Mouse (Mus musculus) stomach, embryonic 14.5 days (tissue): Measurements from ENCODE around the gene Megf6. TPM values are rescaled to one million over a fixed set of nuclear protein-coding genes. Genes with fewer than 3 reads are reported as not detected.
A peak's percentile ranks its signal among the peaks of the same experiment; 100 is the strongest.

Experiments
- ATAC-seq: fragments of 200-750 bp; cut with Nextera tagmentation; 2 replicates; pipeline ENCODE4 v1.8.0; 2017; ENCODE audit warnings: low read depth, moderate TSS enrichment; ENCODE audit not compliant: insufficient number of reproducible peaks, insufficient read depth, low FRiP score
- H3K27ac ChIP-seq: fragments of 300-500 bp; sonication (generic); 2 replicates; pipeline ENCODE4 v1.5.1; 2014; ENCODE audit warnings: mild to moderate bottlenecking, low read length, moderate library complexity, mixed read lengths
- H3K27me3 ChIP-seq: fragments of 300-500 bp; sonication (generic); 2 replicates; pipeline ENCODE4 v1.6.1; 2014; ENCODE audit warnings: low read length, control low read depth, mixed read lengths; ENCODE audit not compliant: control insufficient read depth, insufficient read depth
- H3K36me3 ChIP-seq: fragments of 300-500 bp; sonication (generic); 2 replicates; pipeline ENCODE4 v1.6.1; 2014; ENCODE audit warnings: mild to moderate bottlenecking, control low read depth, low read length, moderate library complexity, mixed read lengths; ENCODE audit not compliant: control insufficient read depth, insufficient read depth
- H3K4me1 ChIP-seq: fragments of 300-500 bp; sonication (generic); 2 replicates; pipeline ENCODE4 v1.6.1; 2014; ENCODE audit warnings: low read length, control low read depth, mixed read lengths; ENCODE audit not compliant: control insufficient read depth, insufficient read depth
- H3K4me2 ChIP-seq: fragments of 300-500 bp; sonication (generic); replicated peaks from 2 replicates; pipeline ENCODE4 v1.6.1; 2014; ENCODE audit warnings: low read depth, low read length, control low read depth
- H3K4me3 ChIP-seq: fragments of 300-500 bp; sonication (generic); 2 replicates; pipeline ENCODE4 v1.5.1; 2014; ENCODE audit warnings: low read depth, low read length, control low read depth
- H3K9ac ChIP-seq: fragments of 300-500 bp; sonication (generic); replicated peaks from 2 replicates; pipeline ENCODE4 v1.6.1; 2014; ENCODE audit warnings: low read depth, mild to moderate bottlenecking, control low read depth, low read length, moderate library complexity, mixed read lengths
- H3K9me3 ChIP-seq: fragments of 300-500 bp; sonication (generic); 2 replicates; pipeline ENCODE4 v1.6.1; 2016; ENCODE audit warnings: low read depth, low read length, control low read depth; ENCODE audit not compliant: control insufficient read depth
- WGBS: fragments of 180-500 bp; shearing (Covaris S2); extraction: QIAGEN DNeasy Blood & Tissue Kit; methylation state at CpG from one replicate; pipeline ENCODE4 v1.1.7; 2014; 5-methylcytosine and 5-hydroxymethylcytosine counted together
- polyA plus RNA-seq: library from polyadenylated mRNA; unstranded; fragments of >200 nt; fragmentation: Nextera tagmentation; extraction: Ambion mirVana; gene quantifications from 2 replicates; pipeline ENCODE4 v1.2.1, GENCODE M21; 2014

The Megf6 gene
- polyA plus RNA-seq, 1 experiment from 2014 or later, result 16.8 TPM

GRCm38 (mm10) chr4:154245342-154245741 lies 74.8 kb downstream of the Megf6 start:
- Histone ChIP-seq H3K4me3 (no peak overlapping the region), H3K4me2 (no peak overlapping the region), H3K9me3 (no peaks in the 10 kb centered on the region), H3K27me3 (no peaks in the 10 kb centered on the region), H3K36me3 (no peaks in the 10 kb centered on the region), H3K27ac (no peak overlapping the region), H3K4me1 (0 out of 2 replicates have a peak, but pooled peaks cover 7% of the 10 kb centered on the region), H3K9ac (no peak overlapping the region)
- no peak for ATAC-seq
- WGBS, result 77% methylated on average over 7 of the region's 7 CpGs

GRCm38 (mm10) chr4:154246115-154247040 lies 75.8 kb downstream of the Megf6 start:
- H3K9ac ChIP-seq, result no peak overlapping the region
- ATAC-seq, result peak; percentile 53
- WGBS, result 6% methylated on average over 19 of the region's 19 CpGs

DNA sequence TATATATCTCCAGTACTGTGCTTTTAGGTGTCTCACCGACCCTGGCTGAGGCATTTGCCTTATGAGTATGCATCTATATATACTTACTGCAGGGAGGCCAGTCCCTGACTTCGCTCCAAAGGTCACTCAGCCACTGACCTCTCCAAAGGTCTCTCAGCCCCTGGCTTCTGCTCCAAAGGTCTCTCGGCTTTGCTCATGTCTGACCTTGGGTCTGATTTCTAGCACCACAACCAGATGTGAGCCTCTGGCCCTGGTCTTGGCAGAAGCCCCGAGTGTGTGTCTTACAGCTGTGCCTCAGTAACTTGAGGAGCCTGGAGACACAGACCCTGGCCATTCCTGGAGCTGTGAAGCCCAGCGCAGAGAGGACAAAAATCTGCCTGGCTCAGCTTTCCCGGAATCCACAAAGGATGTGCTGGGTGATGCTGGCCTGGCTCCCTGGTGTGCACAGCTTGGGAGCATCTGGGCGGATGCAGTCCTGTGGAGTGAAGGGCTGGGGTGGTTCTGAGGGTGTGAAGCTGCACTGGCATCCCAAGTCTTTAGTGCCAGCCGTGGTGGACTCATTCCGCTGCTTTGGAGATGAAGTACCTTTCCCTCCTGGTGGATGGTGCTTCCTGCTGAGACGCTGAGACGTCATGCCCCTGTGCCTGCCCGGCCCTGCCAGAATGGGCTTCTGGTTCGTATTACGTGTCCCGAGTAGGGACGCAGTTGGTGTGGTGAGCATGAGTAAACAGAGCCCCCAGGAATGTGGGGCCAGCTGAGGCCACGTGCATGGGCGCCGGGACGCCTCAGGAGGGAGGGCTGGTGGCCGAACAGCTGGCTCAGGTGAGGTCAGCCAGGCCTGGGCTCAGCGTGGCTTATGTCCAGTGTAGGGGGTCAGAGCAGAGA lies 76.9 kb downstream of the Megf6 start:
- Histone ChIP-seq H3K9me3 (no peaks in the 10 kb centered on the region), H3K36me3 (no peaks in the 10 kb centered on the region), H3K27ac (no peak overlapping the region), H3K27me3 (no peaks in the 10 kb centered on the region), H3K4me1 (0 out of 2 replicates have a peak, but pooled peaks cover 7% of the 10 kb centered on the region), H3K4me2 (0 out of 2 replicates have a peak overlapping the region, but pooled peaks have one; percentile 40), H3K9ac (no peak overlapping the region), H3K4me3 (no peak overlapping the region)
- ATAC-seq, result no peak; the same call in 1 of the 2 replicates
- WGBS, result 28% methylated on average over 22 of the region's 22 CpGs

More at GRCm38 (mm10) chr4:154246115-154247040, 75.8 kb downstream of the Megf6 start:
- Histone ChIP-seq H3K4me1 (0 out of 2 replicates have a peak, but pooled peaks cover 7% of the 10 kb centered on the region), H3K36me3 (no peaks in the 10 kb centered on the region), H3K27me3 (no peaks in the 10 kb centered on the region), H3K9me3 (no peaks in the 10 kb centered on the region), H3K4me2 (peak overlapping the region; percentile 40), H3K4me3 (no peak overlapping the region), H3K27ac (no peak overlapping the region)

DNA sequence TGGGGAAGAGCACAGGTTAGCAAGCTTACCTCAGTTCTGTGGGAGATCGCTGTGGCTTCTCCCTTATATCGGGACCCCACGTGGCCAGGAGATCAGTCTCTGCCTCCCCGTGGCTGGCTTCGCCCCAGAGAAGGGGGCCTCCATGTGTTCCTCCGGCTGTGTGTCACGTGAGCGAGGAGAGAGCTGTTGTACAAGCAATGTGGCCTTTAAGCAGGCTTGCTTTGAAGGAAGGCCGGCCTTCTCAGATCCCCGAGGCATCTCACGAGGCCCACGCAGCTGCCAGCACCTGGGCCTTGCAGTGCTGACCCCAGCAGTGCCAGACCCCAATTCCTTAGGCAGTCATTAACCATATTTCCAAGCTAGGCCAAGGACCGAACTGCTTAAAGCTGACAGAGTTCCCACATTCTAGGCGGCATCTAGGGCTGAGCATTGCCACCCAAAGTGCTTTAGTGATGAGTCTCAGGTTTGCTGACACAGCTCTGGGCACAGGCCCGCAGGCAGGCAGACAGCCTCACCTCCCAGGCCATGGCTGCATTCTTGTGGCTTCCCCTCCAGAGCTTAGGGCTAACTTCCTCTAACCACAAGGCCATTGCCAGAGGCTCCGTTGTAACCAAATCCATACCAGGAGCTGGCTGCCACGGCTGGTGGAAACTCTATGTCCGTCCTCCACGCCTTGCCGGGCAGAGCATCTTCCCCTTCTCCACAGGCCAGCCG lies 77.7 kb downstream of the Megf6 start:
- no peak overlapping the region for H3K27ac ChIP-seq
- no peaks in the 10 kb centered on the region for H3K9me3 ChIP-seq
- no peak overlapping the region for H3K4me2 ChIP-seq
- no peak overlapping the region for H3K9ac ChIP-seq
- H3K36me3 ChIP-seq, result no peaks in the 10 kb centered on the region
- no peaks in the 10 kb centered on the region for H3K27me3 ChIP-seq
- ATAC-seq, result no peak
- H3K4me1 ChIP-seq, result 0 out of 2 replicates have a peak, but pooled peaks cover 7% of the 10 kb centered on the region
- H3K4me3 ChIP-seq, result no peak overlapping the region
- WGBS, result 63% methylated on average over 21 of the region's 21 CpGs

DNA sequence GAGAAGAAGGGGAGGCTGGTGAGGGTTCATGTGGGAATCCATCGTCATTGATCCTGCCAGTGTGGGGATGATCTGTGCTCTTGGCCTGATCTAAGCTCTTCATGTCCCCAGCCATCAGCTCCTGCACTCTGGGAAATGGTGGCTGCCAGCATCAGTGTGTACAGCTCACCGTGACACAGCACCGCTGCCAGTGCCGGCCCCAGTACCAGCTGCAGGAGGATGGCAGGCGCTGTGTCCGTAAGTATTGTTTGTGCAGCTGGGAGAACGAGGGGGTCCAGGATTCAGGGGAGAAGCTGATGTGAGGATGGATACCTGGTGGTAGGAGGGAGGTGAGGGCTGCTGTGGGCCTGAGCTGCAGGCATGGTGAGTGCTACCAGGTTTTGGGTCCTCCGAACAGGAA lies 78.8 kb downstream of the Megf6 start:
- Histone ChIP-seq H3K27me3 (no peaks in the 10 kb centered on the region), H3K36me3 (no peaks in the 10 kb centered on the region), H3K27ac (no peak overlapping the region), H3K4me2 (no peak overlapping the region), H3K4me3 (no peak overlapping the region), H3K9ac (no peak overlapping the region), H3K9me3 (no peaks in the 10 kb centered on the region), H3K4me1 (0 out of 2 replicates have a peak, but pooled peaks cover 7% of the 10 kb centered on the region)
- ATAC-seq, result no peak
- WGBS, result 80% methylated on average over 8 of the region's 8 CpGs

DNA sequence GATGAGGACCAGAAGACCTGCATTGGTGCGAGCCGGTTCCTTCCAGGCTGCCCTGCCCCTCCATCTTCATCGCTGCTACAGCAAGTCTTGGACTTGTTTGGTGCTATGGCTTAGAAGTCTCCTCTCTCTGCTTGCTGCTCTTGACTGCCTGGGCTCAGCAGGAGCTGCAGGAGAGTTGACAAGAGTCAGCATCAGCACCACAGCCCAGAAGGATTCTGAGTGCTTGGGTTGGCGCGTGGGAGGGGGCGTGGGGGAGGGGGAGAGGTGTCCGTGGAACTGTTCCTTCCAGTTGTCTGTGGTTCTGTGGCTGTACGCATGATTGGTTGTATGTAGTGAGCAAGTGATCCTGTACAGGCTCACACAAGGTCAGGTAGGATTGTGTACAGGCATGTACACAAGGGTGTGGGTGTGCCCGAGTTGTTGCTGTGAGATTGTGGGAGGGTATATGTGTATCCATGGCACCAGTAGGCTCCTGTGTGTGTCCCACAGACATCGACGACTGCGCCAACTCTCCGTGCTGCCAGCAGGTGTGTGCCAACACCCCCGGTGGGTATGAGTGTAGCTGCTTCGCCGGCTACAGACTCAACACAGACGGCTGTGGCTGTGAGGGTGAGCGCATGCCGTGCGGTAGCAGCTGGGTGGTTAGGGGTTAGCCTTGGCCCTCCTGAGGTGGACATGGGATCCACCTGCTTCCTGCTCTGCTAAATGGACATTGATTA lies 82.2 kb downstream of the Megf6 start:
- no peaks in the 10 kb centered on the region for H3K36me3 ChIP-seq
- H3K9ac ChIP-seq, result no peak overlapping the region
- H3K27me3 ChIP-seq, result no peaks in the 10 kb centered on the region
- H3K9me3 ChIP-seq, result no peaks in the 10 kb centered on the region
- ATAC-seq, result no peak
- WGBS, result 87% methylated on average over 20 of the region's 20 CpGs
- H3K27ac ChIP-seq, result no peak overlapping the region
- H3K4me1 ChIP-seq, result 0 out of 2 replicates have a peak, but pooled peaks cover 4% of the 10 kb centered on the region
- no peak overlapping the region for H3K4me3 ChIP-seq
- no peak overlapping the region for H3K4me2 ChIP-seq

DNA sequence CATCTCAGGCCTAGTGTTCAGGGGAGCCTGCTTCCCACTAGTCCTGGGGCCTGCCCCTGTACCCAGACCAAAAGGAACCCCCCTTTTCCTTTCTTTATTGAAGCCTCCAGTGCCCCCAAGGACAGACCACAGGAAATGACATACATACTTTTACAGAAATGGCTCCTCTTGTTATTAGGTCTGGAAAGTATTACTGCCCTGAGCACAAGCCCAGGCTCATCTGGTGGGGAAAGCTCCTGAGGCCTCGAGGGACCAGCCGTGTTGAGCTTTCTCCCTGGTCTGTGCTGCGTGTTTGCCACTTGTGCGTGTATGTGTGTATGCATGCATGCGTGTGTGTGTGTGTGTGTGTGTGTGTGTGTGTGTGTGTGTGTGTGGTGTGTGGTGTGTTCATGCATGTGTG lies 90.2 kb downstream of the Megf6 start:
- H3K4me1 ChIP-seq, result no peaks in the 10 kb centered on the region

More for the DNA sequence above, 90.2 kb downstream of the Megf6 start:
- ATAC-seq, result no peak
- H3K9ac ChIP-seq, result no peak overlapping the region
- no peaks in the 10 kb centered on the region for H3K36me3 ChIP-seq
- no peaks in the 10 kb centered on the region for H3K9me3 ChIP-seq
- no peak overlapping the region for H3K27ac ChIP-seq
- H3K4me2 ChIP-seq, result no peak overlapping the region
- 93% methylated on average over 5 of the region's 5 CpGs for WGBS
- H3K4me3 ChIP-seq, result no peak overlapping the region
- no peaks in the 10 kb centered on the region for H3K27me3 ChIP-seq
